In genomic region chr10:18469279-18470135, GRCm38 (mm10) we compare ENCODE assay signal across 8 mouse cellular contexts.
DNase-seq lines count a peak whose midpoint lies in the region; ATAC-seq and TF ChIP-seq lines count a peak whose summit lies in the region.

No protein-coding gene starts in this region.

- TF ChIP-seq EP300 in heart, adult 2 months (IDR thresholded peaks at IDR 0.05; ENCODE audit: insufficient read depth, low read depth, low read length): no peak

- H3K4me1 ChIP-seq in heart, adult 2 months (ENCODE audit: control insufficient read depth, insufficient read depth, low read length): peaks cover 8% of the 10 kb centered on the region
- H3K4me1 ChIP-seq in heart, embryonic 16.5 days (ENCODE audit: control insufficient read depth, insufficient read depth, low read length): peaks cover 17% of the 10 kb centered on the region

- no peak overlapping the region for H3K9ac ChIP-seq in heart, adult 2 months (ENCODE audit: low read depth, low read length)
- H3K9ac ChIP-seq in heart, embryonic 16.5 days (ENCODE audit: low read length): peak overlapping the region; percentile 28; the same call in 1 of the 2 replicates

- intact Hi-C loops in heart, adult 2 months (cut with DNase I): no loop called here

- no peaks in the 10 kb centered on the region for H3K27me3 ChIP-seq in heart, adult 2 months (ENCODE audit: control insufficient read depth, insufficient read depth, low read length)
- no peaks in the 10 kb centered on the region for H3K27me3 ChIP-seq in heart, embryonic 16.5 days (ENCODE audit: control insufficient read depth, insufficient read depth, low read length)

- no peak for TF ChIP-seq CTCF in heart, adult 2 months (IDR thresholded peaks at IDR 0.05)

- TF ChIP-seq POLR2A in heart, adult 2 months (IDR thresholded peaks at IDR 0.05; ENCODE audit: insufficient read depth, low read depth, low read length): no peak

- WGBS in heart, adult 2 months: 9% methylated on average over 17 of the region's 17 CpGs
- 3% methylated on average over 17 of the region's 17 CpGs for WGBS in heart, embryonic 16.5 days

- peak; percentile 68 for ATAC-seq in heart, embryonic 16.5 days (replicated peaks; ENCODE audit: extremely low read depth, insufficient read depth, low FRiP score)

- H3K4me2 ChIP-seq in heart, embryonic 16.5 days (ENCODE audit: low read depth, low read length): peak overlapping the region; percentile 65

- H3K36me3 ChIP-seq in heart, adult 2 months (ENCODE audit: control insufficient read depth, insufficient read depth, low read length): no peaks in the 10 kb centered on the region
- H3K36me3 ChIP-seq in heart, embryonic 16.5 days (ENCODE audit: control insufficient read depth, insufficient read depth): 0 out of 2 replicates have a peak, but pooled peaks cover 3% of the 10 kb centered on the region

- no peak for DNase-seq in heart, adult 2 months
- DNase-seq in heart, adult 8-10 months (ENCODE audit: low spot score): no peak
- peak; percentile 7 for DNase-seq in adrenal gland, postnatal 25 days
- DNase-seq in kidney, postnatal 25 days: peak; percentile 53 to 79
- peak; percentile 82 for DNase-seq in mesoderm, embryonic 11.5 days (ENCODE audit: low read depth, low spot score)
- DNase-seq in thymus, postnatal 0 days (ENCODE audit: low spot score): peak; percentile 66
- no peak for DNase-seq in urinary bladder, postnatal 4 days (ENCODE audit: low spot score in 2 of 2)

- H3K4me3 ChIP-seq in heart, adult 2 months: peak overlapping the region; percentile 16; the same call in 1 of the 2 replicates
- H3K4me3 ChIP-seq in heart, embryonic 16.5 days (ENCODE audit: low read length): peak overlapping the region; percentile 18

- H3K27ac ChIP-seq in heart, adult 2 months: no peak overlapping the region
- H3K27ac ChIP-seq in heart, embryonic 16.5 days (ENCODE audit: low read length): 0 out of 2 replicates have a peak overlapping the region, but pooled peaks have one; percentile 18

- no peaks in the 10 kb centered on the region for H3K9me3 ChIP-seq in heart, embryonic 16.5 days (replicated peaks; ENCODE audit: control insufficient read depth, low read length)

- peaks cover 4% of the 10 kb centered on the region for H3K79me2 ChIP-seq in heart, adult 2 months (replicated peaks; ENCODE audit: control insufficient read depth, insufficient read depth, low read length)

Comparison
In these comparisons a context has a peak if more than half of its experiments do, and no peak if none do; other contexts are left out.
1. DNase-seq: peak in adrenal gland, postnatal 25 days (single experiment), kidney, postnatal 25 days (2 of 2), mesoderm, embryonic 11.5 days (single experiment) and thymus, postnatal 0 days (single experiment); none in heart, adult 2 months (0 of 2), heart, adult 8-10 months (single experiment) and urinary bladder, postnatal 4 days (0 of 2).